Mouse (Mus musculus) liver, adult 2 months (tissue): Measurements from ENCODE around the gene Aen.

Experiments
- CTCF ChIP-seq: fragments of 200-500 bp; IDR thresholded peaks from 2 replicates; pipeline ENCODE4 v1.5.1; 2011; ENCODE audit warnings: low read depth, low read length, control low read depth
- POLR2A ChIP-seq: fragments of 200-500 bp; IDR thresholded peaks from 2 replicates; pipeline ENCODE4 v1.6.1; 2011; ENCODE audit warnings: low read length, control low read depth; ENCODE audit not compliant: insufficient read depth; ENCODE audit errors: extremely low read depth

GRCm38 (mm10) chr7:78954619-78955018 lies 59.0 kb downstream of the Aen start:
- TF ChIP-seq POLR2A (no peak), CTCF (no peak)
